Mouse (Mus musculus) embryonic fibroblast, embryonic 13.5 days (primary cell): ENCODE measurements around the gene Slc6a14.

Source experiments
- CTCF ChIP-seq: IDR thresholded peaks from 2 replicates; pipeline ENCODE4 v1.5.1; 2011; ENCODE audit warnings: mild to moderate bottlenecking, control low read depth, low read length, moderate library complexity, borderline replicate concordance; ENCODE audit not compliant: insufficient read depth
- POLR2A ChIP-seq: IDR thresholded peaks from 2 replicates; pipeline ENCODE4 v1.6.1; 2011; ENCODE audit warnings: low read depth, mild to moderate bottlenecking, control low read depth, low read length, moderate library complexity

- TF ChIP-seq CTCF (no peak), POLR2A (no peak)
Observed at GRCm38 (mm10) chrX:21716885-21717284, 2.2 kb downstream of the Slc6a14 start.
